Mouse (Mus musculus): ENCODE measurements around the gene Zfp983. TPM values are rescaled to one million over a fixed set of nuclear protein-coding genes. Genes with fewer than 3 reads are reported as not detected.
"Not testable (repeated sequence)": the region's sequence is repeated elsewhere in the genome, so short reads cannot be mapped to it uniquely, and the experiment has no call there.

The Zfp983 gene
- 10 to 100 TPM in 3 of 4 experiments, 1 to 10 TPM in 1; 8.5 to 14.7 (median 13.2) TPM for total RNA-seq (2022)

DNA sequence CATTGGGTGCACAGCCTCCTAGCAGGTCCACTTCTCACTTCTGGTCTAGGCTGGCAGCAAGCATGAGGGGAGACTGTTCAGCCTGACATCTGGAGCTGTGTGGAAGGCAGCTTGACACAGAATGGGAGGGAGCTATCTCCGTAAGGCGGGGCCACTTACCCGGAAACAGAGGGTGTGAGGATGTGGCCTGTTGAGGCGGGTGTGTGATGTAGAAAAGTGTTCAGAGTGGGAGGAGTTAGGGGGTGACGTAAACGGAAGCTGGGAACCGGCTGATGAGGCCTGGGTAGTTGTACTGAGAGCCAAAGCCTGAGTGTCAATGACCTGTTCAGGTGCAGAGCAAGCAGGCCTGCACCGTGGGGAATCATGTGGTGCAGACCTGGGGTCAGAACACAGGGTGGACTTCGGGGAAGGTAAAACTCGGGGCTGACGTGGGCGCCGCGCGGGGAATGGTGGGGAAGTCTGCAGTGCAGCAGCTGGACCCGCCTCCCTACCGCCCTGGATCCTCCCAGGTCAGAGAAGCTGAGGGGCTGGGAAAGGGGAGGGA is at the start of gene Zfp983:
Gene Zfp983 (plus strand): TSS at position 261 of the 544 bp plus-strand sequence.
- peak; percentile 45 to 64 for DNase-seq (ENCODE audit: low spot score in 2 of 2)

DNA sequence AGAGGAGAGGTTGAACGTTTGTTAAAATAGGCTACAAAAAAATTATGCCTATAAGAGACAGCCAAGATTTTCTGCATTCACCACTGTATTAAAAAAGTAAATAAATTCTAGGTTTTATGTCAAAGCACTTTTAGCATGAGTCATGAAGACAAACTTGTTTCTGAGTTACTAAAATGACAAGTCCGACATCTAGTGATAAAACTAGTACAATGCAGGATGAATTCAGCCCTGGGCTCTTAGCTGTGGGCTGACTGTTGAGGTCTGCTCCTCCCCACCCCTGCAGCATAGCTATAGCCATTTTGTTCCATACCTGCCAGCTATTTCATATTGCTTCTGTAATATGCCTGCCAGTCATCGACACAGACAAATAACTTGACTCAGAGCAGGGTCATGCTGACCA is 34.1 kb upstream of the Zfp983 start:
- DNase-seq (ENCODE audit: low spot score in 2 of 2): no peak

DNA sequence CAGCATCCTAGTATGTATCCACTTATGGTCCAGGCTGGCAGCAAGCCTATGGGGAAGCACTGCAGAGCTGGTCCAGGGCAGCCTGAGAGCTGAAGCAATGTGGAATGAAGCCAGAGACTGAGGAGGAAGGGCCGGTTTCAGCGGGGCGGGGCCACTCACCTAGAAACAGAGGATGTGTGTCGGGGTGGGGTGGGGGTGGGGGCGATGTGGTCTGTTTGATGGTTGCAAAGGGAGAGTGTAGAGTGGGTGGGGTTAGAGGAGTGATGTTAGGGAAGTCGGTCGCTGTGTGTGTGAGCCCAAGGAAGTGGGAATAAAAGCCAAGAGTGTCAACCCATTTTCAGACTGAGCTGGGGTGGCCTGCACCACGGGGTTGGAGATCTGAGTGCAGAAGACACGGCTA is 33.1 kb upstream of the Zfp983 start:
- DNase-seq (ENCODE audit: low spot score in 2 of 2): no peak

- no peak for DNase-seq (ENCODE audit: low spot score in 2 of 2)
Observed at GRCm38 (mm10) chr17:21623647-21624046, 26.8 kb upstream of the Zfp983 start.

DNA sequence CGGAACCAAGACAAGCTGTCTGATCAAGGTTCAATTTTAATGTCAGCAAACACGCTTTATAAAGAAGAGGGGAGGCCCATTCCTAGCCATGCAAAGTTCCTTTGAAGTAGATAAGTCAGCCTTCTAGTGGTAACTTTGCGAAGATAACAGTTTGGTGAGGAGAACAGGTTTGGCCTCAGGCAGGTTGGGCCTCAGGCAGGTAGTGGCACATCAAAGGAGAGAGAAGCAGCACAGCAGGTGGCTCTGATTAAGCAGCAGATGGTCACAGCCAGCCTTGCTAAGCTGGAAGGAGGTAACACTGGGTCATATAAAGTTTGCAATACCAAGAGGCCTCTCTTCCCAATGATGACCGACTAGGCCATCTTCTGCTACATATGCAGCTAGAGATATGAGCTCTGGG is 14.7 kb upstream of the Zfp983 start:
- not testable (repeated sequence) for DNase-seq (ENCODE audit: low spot score in 2 of 2)

DNA sequence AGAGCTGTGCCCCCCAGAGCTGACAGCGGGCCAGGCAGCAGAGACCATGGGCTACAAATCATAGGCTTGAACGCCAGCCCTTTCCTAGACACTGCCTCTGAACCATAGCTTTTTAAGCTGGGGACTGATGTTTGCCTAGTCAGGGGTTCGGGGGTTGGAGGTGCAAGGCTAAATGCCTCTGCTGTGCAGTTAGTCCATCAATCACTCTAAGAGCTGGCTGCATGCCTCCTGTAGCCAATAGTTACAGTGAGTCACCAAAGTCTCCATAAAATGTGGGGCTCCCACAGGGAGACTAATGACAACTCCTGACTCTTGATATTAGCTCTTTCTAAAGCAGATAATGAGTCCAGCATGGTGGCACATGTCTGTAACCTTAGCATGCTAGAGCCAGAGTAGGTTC is 1.6 kb upstream of the Zfp983 start:
- no peak for DNase-seq (ENCODE audit: low spot score in 2 of 2)

DNA sequence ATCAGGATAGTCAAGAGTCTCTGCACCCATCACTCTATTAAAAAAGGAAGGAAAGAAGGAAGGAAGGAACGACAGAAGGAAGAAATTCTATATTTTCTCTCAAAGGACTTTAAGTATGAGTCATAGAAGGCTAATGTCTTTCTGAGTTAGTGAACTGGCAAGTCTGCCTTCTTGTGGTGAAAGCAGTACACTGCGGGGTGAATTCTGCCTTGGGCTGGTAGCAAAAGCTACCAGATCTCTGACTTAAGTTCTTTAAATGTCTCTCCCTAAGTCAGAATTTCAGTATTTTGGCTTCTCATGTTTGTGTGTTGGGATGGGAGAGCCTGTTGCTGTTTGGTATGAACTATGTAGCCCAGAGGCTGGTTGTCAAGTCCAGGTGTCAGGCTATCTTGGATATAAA is 488 bp upstream of the Zfp983 start:
- no peak for DNase-seq (ENCODE audit: low spot score in 2 of 2)

DNA sequence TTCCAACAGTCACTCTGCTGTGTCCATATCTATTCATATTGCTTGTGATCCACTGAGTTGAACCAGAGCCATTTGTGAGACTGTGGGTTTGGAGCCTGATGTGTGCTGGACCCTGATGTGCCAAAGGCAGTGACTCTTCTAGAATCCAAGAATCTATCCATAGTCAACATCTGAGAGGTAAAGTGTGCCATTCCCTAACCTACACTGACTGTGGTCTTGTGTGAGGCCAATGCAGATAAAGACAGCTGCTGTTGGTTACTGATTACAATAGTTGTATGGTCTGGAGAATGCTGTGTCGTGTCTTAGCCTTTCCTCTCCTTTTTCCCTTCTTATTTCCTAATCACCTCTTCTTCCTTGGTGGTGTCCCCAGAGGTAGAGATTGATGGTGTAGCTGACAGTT is 28.4 kb downstream of the Zfp983 start:
- not testable (repeated sequence) for DNase-seq (ENCODE audit: low spot score in 2 of 2)

GRCm38 (mm10) chr17:21679273-21680018 is 29.0 kb downstream of the Zfp983 start:
- peak; percentile 67 to 81 for DNase-seq (ENCODE audit: low spot score in 2 of 2)

GRCm38 (mm10) chr17:21680019-21680376 is 29.6 kb downstream of the Zfp983 start:
- DNase-seq (ENCODE audit: low spot score in 2 of 2): not testable (repeated sequence)

GRCm38 (mm10) chr17:21691560-21691959 is 41.1 kb downstream of the Zfp983 start, which contains the start of gene Gm10226:
Gene Gm10226 (plus strand): TSS chr17:21691860.
- no peak for DNase-seq (ENCODE audit: low spot score in 2 of 2)

- DNase-seq (ENCODE audit: low spot score in 2 of 2): no peak
Observed at GRCm38 (mm10) chr17:21693342-21693741, 42.9 kb downstream of the Zfp983 start.

- DNase-seq (ENCODE audit: low spot score in 2 of 2): no peak
Observed at GRCm38 (mm10) chr17:21696073-21696472, 45.6 kb downstream of the Zfp983 start.

- no peak for DNase-seq (ENCODE audit: low spot score in 2 of 2)
Observed at GRCm38 (mm10) chr17:21702281-21703240, 52.1 kb downstream of the Zfp983 start.

- DNase-seq (ENCODE audit: low spot score in 2 of 2): no peak
Observed at GRCm38 (mm10) chr17:21703414-21703813, 53.0 kb downstream of the Zfp983 start.

DNA sequence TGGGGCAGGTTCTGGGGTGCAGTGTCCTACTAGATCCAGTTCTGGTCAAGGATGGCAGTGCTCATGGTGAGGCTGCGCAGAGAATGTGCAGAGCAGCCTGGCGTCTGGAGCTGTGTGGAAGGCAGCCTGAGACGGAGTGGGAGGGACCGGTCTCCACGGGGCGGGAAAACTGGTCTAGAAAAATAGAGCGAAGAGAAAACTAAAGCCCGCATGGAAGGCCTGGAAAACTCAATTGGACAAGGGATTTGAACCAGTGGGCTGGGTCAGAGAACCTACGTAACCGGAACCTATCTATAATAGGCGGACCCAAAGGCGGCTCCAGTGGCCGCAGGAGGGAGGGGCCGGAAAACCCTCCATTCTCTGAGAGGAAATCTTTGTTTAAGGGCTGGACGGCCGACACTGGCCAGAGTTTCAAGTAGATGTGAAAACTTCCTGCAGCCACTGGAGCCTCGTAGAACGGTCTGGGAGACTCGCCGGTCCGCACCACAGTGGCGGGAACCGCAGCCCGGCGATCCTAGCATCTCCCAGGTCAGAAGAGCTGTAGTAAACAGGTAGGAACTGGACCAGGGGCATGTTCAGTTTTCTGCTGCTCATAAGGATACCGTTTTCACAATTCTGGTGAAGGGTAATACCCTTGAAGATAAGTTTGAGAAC is 57.0 kb downstream of the Zfp983 start, which contains the start of gene Zfp760:
Gene Zfp760 (plus strand): TSS at position 399 of the 654 bp plus-strand sequence.
- DNase-seq (ENCODE audit: low spot score in 2 of 2): peak; percentile 60 to 85

DNA sequence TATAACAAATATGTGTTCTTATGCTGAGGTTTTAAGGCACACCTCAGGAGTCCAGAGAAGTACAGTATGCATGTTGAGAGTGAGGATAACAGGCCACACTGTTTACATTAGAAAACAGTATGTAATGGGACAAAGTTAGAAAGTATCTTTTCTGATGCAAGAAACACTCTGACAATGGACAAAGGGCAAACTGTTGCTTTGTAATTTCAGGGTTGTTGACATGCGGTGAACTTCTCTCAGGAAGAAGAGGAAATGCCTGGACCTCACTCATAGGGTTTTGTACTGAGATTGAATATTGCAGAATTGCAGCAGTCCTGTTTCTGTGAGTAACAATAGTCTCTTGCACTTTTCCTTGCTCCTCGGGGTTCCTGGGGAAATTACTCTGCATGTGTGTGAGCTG is 58.0 kb downstream of the Zfp983 start:
- no peak for DNase-seq (ENCODE audit: low spot score in 2 of 2)

Data from left cerebral cortex, adult 8-10 months (tissue).